Mouse (Mus musculus): ENCODE measurements around the gene Tas1r3. TPM values are rescaled to one million over a fixed set of nuclear protein-coding genes. Genes with fewer than 3 reads are reported as not detected.

The Tas1r3 gene
- total RNA-seq, 2 experiments from 2014 or later: 0.66 to 1.4 TPM

GRCm38 (mm10) chr4:155888181-155888580, 25.0 kb upstream of the Tas1r3 start:
- ATAC-seq (ENCODE audit: poor library complexity, severe bottlenecking): no peak

- no peak for ATAC-seq (ENCODE audit: poor library complexity, severe bottlenecking)
Observed at GRCm38 (mm10) chr4:155887674-155888073, 24.5 kb upstream of the Tas1r3 start.

DNA sequence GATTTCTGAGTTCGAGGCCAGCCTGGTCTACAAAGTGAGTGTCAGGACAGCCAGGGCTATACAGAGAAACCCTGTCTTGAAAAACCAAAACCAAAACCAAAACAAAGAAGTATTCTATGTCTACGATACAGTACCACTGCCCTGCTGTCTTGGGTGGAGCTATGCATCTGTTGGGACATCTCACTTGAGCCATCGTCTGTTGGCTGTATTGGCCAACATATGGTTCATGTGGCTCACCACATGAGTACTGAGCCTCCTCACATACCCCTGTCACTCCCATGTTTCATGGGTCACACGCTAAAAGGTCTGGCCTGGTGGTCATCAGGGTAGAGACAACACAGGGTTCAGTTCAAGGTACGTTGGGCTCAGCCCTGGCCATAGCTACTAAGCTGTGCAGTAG, 23.2 kb upstream of the Tas1r3 start:
- ATAC-seq (ENCODE audit: poor library complexity, severe bottlenecking): peak; percentile 93

DNA sequence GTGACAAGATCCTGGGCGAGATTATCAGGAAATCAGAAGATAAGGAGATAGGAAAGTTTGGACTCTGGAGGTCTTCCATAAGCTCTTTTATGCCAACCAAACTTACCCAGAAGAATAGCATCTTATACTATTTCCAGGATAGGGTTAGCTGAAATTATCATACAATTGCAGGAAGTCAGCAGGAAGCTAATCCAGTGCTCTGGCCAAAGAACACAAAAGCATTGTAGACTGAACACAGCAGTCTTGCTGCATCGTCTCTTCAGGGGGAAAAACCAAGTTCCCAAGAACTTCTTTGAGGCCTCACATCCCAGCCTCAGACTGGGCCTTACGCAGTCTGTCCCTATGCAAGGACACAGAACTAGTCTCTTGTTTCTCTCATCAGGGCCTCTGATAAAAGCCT, 20.4 kb upstream of the Tas1r3 start:
- ATAC-seq (ENCODE audit: poor library complexity, severe bottlenecking): no peak

- ATAC-seq (ENCODE audit: poor library complexity, severe bottlenecking): no peak
Observed at GRCm38 (mm10) chr4:155871404-155871803, 8.2 kb upstream of the Tas1r3 start.

DNA sequence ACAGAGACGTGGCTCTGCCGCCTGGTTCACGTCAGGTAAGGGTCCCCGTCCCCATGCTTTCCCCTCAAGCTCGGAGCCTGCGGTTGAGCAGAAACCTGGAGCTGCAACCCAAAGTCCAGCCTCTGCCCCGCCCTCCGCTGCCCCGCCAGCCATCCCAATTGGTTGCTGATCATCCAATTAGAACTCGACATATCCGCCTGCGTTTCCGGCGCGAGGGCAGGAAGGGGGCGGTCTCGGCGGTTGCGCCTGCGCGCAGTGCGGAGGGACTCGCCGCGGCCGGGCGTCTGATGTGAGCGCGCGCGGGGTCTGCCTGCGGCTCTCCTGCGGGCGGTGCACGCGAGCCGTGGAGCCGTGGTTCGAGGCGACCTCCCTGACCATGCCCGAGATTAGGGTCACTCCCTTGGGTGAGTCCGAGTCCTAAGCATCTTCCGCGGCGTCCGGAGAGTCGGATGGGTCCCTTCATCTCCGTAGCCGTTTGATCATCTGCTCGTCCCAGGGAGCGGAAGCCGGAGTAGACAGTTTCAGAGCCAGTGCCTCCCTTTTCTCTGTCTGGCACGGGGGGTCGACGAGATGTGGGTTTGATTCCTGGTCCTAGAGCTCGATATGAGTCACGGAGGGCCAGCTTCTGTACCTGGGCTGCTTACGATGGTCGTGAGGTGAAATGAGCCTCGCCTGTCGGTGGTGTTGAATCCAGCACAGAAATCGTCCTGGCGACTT, 6.3 kb upstream of the Tas1r3 start, which contains the start of the genes Cptp and Ints11:
Gene Cptp (minus strand): TSS at position 124 of the 717 bp plus-strand sequence.
Gene Ints11 (plus strand): TSS at position 230 of the 717 bp plus-strand sequence.
- peak; percentile 98 for ATAC-seq (ENCODE audit: poor library complexity, severe bottlenecking)

- ATAC-seq (ENCODE audit: poor library complexity, severe bottlenecking): peak; percentile 30
Observed at GRCm38 (mm10) chr4:155868614-155869298, 5.6 kb upstream of the Tas1r3 start.

DNA sequence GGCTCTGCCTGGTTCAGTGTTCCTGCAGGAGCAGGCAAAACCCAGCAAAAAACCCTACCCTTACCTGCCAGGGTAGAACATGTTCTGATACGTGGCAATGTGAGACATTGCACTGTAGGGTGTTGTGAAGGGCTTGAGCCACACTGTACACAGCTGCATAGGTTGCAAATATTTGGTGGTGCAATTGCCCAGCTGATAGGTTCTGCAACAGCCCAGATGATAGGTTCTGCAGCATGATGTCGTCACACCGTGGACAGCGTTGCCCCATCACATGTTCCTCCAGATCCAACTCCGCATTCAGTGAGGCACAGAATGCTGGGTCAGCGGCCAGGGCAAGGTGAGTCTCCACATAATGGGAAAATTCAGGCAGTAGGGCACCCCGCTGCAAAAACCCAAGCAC, 1.4 kb downstream of the Tas1r3 start:
- peak; percentile 92 for ATAC-seq (ENCODE audit: poor library complexity, severe bottlenecking)

DNA sequence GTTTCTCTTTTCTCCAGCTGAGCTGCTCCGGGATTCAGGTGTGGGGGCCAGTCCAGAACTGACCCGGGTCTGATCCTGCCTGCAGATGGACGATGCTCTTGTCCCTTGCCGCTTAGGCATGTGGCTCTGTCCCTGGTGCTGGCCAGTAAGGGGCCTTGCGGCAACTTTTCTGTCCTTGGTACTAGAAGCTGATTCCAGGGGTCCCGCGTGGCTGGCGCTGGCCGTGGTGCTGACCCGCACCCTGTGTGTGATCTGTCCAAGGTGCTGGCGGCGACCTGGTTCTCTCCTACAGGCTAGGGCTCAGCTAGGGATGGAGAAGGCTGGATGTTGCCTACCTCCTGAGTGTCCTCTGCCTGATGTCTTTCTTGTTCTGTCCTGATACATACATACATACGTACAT, 3.8 kb downstream of the Tas1r3 start:
- no peak for ATAC-seq (ENCODE audit: poor library complexity, severe bottlenecking)

- ATAC-seq (ENCODE audit: poor library complexity, severe bottlenecking): no peak
Observed at GRCm38 (mm10) chr4:155856881-155857280, 6.3 kb downstream of the Tas1r3 start.

- no peak for ATAC-seq (ENCODE audit: poor library complexity, severe bottlenecking)
Observed at GRCm38 (mm10) chr4:155856071-155856470, 7.1 kb downstream of the Tas1r3 start.

DNA sequence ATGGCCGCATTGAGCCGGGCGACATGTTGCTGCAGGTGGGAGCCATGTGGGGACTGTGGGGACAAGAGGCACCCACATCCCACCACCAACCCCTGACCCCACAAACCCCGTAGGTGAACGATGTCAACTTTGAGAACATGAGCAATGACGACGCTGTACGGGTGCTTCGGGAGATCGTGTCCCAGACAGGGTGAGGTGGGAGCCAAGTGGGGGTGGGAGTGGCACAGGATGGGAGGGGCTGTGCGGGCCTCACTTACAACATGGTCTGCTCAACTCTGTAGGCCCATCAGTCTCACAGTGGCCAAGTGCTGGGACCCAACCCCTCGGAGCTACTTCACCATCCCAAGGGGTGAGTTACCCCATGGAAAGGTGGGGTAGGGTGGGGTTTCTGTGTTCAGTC, 8.2 kb downstream of the Tas1r3 start:
- no peak for ATAC-seq (ENCODE audit: poor library complexity, severe bottlenecking)

DNA sequence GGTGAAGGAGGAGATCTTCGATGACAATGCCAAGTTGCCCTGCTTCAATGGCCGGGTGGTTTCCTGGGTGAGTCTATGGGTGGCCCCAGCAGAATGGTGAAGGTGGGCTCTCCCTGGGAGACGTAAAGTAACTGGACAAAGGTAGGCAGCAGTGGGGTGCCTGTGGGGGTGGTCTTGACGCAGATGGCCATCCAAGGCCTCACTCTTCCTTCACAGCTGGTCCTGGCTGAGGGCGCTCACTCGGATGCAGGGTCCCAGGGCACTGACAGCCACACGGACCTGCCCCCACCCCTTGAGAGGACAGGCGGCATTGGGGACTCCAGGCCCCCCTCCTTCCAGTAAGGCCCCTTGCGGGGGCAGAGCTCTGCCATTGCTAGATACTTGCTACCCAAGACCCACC, 9.7 kb downstream of the Tas1r3 start:
- no peak for ATAC-seq (ENCODE audit: poor library complexity, severe bottlenecking)

- ATAC-seq (ENCODE audit: poor library complexity, severe bottlenecking): no peak
Observed at GRCm38 (mm10) chr4:155851951-155852411, 11.2 kb downstream of the Tas1r3 start.

DNA sequence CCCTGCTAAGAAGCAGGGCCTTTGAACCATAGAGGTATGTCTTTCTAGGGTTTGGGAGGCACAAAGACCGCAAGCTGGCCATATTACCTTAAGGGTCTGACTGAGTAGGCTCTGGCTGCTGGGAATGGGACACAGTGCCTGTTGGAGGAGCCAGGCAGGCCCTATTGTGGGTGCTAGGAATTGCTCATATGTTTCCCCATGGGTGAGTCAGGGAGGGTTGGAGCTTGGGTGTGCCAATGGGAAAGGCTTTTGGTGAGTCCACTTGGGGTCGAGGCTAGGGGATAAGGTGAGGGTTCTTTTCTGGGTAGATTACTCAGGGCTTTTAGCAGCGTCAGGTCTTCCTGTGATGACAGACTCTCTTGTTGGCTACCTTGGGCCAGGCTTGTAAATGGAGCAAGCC, 11.8 kb downstream of the Tas1r3 start:
- ATAC-seq (ENCODE audit: poor library complexity, severe bottlenecking): no peak

DNA sequence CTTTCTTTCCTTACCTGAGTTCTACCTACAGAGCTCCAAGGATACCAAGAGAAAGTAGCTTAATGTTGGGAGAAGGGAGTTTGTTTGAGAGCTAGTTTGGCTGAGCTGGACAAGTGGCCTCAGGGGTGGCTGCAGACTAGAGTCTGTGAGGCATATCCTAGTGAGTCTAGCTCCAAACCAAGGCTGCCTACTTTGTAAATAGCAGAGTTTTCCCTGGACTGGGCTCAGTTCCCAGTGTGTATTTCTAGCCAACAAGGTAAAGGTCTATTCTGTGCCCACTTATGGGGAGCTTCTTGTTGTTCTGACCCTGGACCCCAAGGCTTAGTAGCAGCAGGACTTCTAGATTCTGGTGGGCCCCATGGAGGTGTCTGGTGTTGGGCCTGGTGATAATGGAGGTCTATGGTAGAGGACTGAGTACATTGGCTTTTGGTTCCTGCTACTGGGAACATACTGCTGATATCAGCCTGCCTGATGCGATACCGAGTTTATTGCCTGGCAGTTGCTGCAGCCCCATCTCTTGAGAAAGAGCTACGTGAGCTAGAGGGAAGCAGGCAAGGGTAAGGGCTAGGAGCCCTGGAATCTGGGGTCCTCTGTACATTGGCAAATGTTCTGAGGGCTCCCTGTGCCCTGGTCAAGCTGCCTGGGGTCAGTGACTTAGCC, 13.2 kb downstream of the Tas1r3 start:
- ATAC-seq (ENCODE audit: poor library complexity, severe bottlenecking): no peak

DNA sequence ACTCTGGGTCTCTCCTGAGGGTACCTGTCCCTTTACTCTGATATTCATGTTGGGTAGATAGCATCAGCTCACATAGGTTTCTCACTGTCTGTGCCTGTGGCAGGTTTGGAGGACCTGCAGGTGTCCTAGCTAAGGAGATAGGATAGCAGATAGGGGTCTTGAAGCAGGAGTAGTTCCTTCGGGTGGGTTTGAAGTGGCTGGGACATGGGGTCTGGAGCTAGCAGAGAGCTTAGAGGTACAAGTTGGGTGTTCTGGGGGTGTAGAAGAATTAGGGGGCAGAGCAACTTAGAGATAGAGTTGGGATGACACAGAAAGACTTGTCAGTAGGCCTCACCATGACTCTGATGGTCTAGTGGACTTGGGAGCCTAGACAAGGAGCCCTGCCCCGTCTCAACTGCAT, 13.8 kb downstream of the Tas1r3 start:
- ATAC-seq (ENCODE audit: poor library complexity, severe bottlenecking): no peak

- ATAC-seq (ENCODE audit: poor library complexity, severe bottlenecking): no peak
Observed at GRCm38 (mm10) chr4:155848434-155849095, 14.6 kb downstream of the Tas1r3 start.

GRCm38 (mm10) chr4:155847591-155848352, 15.4 kb downstream of the Tas1r3 start:
- peak; percentile 25 for ATAC-seq (ENCODE audit: poor library complexity, severe bottlenecking)

DNA sequence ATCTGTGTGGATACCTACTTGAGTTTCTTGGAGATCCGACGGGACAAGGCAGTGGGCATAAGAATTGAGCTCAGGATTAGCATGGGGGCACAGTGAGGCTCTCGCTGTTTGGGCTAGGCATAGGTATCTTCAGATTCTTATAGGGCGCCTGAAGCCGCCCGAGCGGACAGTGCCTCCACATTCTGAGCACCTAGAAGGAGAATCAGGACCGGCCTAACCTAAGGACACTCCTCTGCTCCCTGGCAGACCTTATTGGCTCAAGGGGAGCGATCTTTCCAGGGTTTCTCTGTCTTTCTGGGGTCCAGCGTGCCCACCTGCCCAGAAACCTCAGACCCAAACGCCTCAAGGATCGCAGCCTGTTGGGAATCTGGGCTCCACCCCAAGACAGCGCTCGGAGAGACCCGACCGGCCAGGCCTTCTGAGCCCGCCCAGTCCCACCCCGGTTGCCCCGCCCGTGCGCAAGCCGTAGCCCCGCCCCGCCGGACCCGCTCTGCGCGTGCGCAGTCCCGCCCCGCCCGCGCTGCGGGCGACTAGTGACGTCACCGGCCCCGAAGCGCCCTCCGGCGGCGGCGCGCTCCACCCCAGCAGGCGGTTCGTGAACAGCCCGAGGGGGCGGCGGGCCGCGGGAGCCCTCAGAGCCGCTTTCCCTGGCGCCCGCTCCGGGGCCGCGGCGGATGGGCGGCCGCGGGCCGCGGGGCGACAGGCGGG, 16.1 kb downstream of the Tas1r3 start, which contains the start of gene Dvl1:
Gene Dvl1 (plus strand): TSS at position 532 of the 708 bp plus-strand sequence.
- peak; percentile 78 for ATAC-seq (ENCODE audit: poor library complexity, severe bottlenecking)

All from megakaryocyte, adult 5-6 weeks (primary cell).